10 mouse cellular contexts compared by ENCODE assay signal in the genomic region with DNA sequence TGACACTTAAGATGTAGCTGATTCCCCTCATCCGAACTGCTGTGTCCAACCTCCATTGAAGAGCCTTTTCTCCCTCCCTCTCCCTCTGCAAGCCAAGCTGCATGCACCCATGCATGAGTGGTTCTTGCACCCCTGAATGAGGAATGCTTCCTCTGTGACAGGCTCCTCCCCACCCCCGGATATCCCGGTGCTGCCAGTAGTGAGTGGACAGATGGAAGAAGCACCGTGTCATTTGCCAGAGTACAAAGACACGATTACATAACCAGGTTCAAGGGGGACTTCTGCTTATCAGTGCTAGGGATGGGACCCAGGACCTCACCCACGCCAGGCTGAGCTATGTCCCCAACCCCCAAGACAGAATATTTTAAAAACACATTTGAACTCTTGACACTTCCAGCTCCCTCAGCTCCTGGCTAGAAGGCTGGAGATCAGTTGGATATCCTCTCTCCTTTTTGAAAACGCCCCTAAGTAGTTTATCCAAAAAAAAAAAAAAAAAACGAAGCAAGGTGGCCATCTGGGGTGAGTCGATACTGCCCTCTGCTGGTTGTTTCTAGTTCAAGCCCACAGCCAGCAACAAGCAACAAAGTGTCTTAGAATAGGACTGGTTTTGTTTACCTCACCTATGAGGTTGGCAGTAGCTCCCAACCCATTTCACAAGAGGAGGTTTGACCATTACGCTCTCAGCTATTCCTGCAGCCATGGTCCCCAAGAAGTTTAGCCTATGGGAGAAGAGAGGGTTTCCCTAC. TPM values are rescaled to one million over a fixed set of nuclear protein-coding genes. Genes with fewer than 3 reads are reported as not detected.
DNase-seq lines count a peak whose midpoint lies in the region; ATAC-seq and TF ChIP-seq lines count a peak whose summit lies in the region.
"Had no signal": no experiment of that assay in that cellular context is flagged by ENCODE, and none has a peak within 500 bp of the region (broad histone marks: within the 10 kb centered on the region; RNA-seq: fewer than 3 reads in every experiment).

No protein-coding gene starts in this region.

- H3K4me3 ChIP-seq in hindbrain, embryonic 14.5 days (replicated peaks; ENCODE audit: low read length) = no peak overlapping the region
- no peak overlapping the region for H3K4me3 ChIP-seq in hindbrain, embryonic 12.5 days
- H3K4me3 ChIP-seq in CH12.LX (replicated peaks in 1 of 3; ENCODE audit: low read depth in 2 of 3, low read length in 2 of 3, poor library complexity in 1 of 3) = no peak overlapping the region
- no peak overlapping the region for H3K4me3 ChIP-seq in embryonic facial prominence, embryonic 11.5 days (ENCODE audit: low read depth, low read length)
- H3K4me3 ChIP-seq: embryonic facial prominence, embryonic 13.5 days; stomach, embryonic 15.5 days had no signal

- H3K4me2 ChIP-seq in hindbrain, embryonic 14.5 days (replicated peaks) = no peak overlapping the region
- no peak overlapping the region for H3K4me2 ChIP-seq in hindbrain, embryonic 12.5 days (replicated peaks)
- no peak overlapping the region for H3K4me2 ChIP-seq in CH12.LX (ENCODE audit: insufficient read depth, low read depth, poor library complexity, severe bottlenecking)
- no peak overlapping the region for H3K4me2 ChIP-seq in embryonic facial prominence, embryonic 11.5 days (ENCODE audit: low read depth, low read length)
- H3K4me2 ChIP-seq: embryonic facial prominence, embryonic 13.5 days; stomach, embryonic 15.5 days had no signal

- WGBS in hindbrain, embryonic 14.5 days = 29% methylated on average over 10 of the region's 10 CpGs
- WGBS in hindbrain, embryonic 12.5 days = 39% methylated on average over 10 of the region's 10 CpGs
- WGBS in embryonic facial prominence, embryonic 11.5 days = 49% methylated on average over 10 of the region's 10 CpGs

- TF ChIP-seq POLR2A in CH12.LX (IDR thresholded peaks at IDR 0.05; ENCODE audit: low read depth, low read length) = no peak

- no peaks in the 10 kb centered on the region for H3K27me3 ChIP-seq in hindbrain, embryonic 14.5 days (ENCODE audit: control insufficient read depth, insufficient read depth, low read length)
- H3K27me3 ChIP-seq in hindbrain, embryonic 12.5 days = no peaks in the 10 kb centered on the region; the same call in 1 of the 2 replicates
- H3K27me3 ChIP-seq in CH12.LX (replicated peaks) = no peaks in the 10 kb centered on the region
- no peaks in the 10 kb centered on the region for H3K27me3 ChIP-seq in embryonic facial prominence, embryonic 11.5 days (ENCODE audit: control insufficient read depth, insufficient read depth, low read length)
- H3K27me3 ChIP-seq: embryonic facial prominence, embryonic 13.5 days; stomach, embryonic 15.5 days had no signal

- no peak for TF ChIP-seq EP300 in CH12.LX (IDR thresholded peaks at IDR 0.05; ENCODE audit: low read length)

- TF ChIP-seq RAD21 in CH12.LX (IDR thresholded peaks at IDR 0.05; ENCODE audit: low read depth, low read length) = peak; percentile 73

- dilution Hi-C loops in CH12.LX (cut with MboI; ENCODE audit: extremely low pct_ligation_motif_present, extremely low pct_unique_long_range_greater_than_20kb, low sequenced_read_pairs) = no loop called here

- no peaks in the 10 kb centered on the region for H3K79me2 ChIP-seq in CH12.LX (replicated peaks; ENCODE audit: control insufficient read depth, extremely low read depth, insufficient read depth, poor library complexity, severe bottlenecking)

- peak; percentile 63 for DNase-seq in hindbrain, embryonic 14.5 days (ENCODE audit: low spot score)
- DNase-seq in CH12.LX (ENCODE audit: extremely low read depth) = peak; percentile 69
- peak; percentile 26 for DNase-seq in adrenal gland, postnatal 25 days
- peak; percentile 62 for DNase-seq in embryonic facial prominence, embryonic 11.5 days (ENCODE audit: low spot score)
- peak; percentile 28 for DNase-seq in lung, postnatal 25 days (ENCODE audit: low spot score)
- DNase-seq in urinary bladder, adult 2 months (ENCODE audit: low spot score) = no peak
- no peak for DNase-seq in gastrocnemius, adult 8-10 months (ENCODE audit: low spot score in 2 of 2)

- no peaks in the 10 kb centered on the region for H3K4me1 ChIP-seq in hindbrain, embryonic 14.5 days (replicated peaks; ENCODE audit: control insufficient read depth, insufficient read depth, low read length)
- H3K4me1 ChIP-seq in hindbrain, embryonic 12.5 days = no peaks in the 10 kb centered on the region
- H3K4me1 ChIP-seq in CH12.LX (ENCODE audit: control insufficient read depth in 1 of 2, insufficient read depth in 2 of 2) = peaks cover 2 to 7% of the 10 kb centered on the region in 2 experiments; a peak in 1 of 4 replicates
- no peaks in the 10 kb centered on the region for H3K4me1 ChIP-seq in embryonic facial prominence, embryonic 11.5 days (ENCODE audit: control insufficient read depth, insufficient read depth, low read length)
- H3K4me1 ChIP-seq: embryonic facial prominence, embryonic 13.5 days; stomach, embryonic 15.5 days had no signal

- H3K27ac ChIP-seq in hindbrain, embryonic 14.5 days = no peak overlapping the region
- H3K27ac ChIP-seq in hindbrain, embryonic 12.5 days = no peak overlapping the region
- H3K27ac ChIP-seq in CH12.LX (ENCODE audit: insufficient read depth, low read depth) = no peak overlapping the region
- no peak overlapping the region for H3K27ac ChIP-seq in embryonic facial prominence, embryonic 11.5 days (replicated peaks; ENCODE audit: low read depth, low read length)
- H3K27ac ChIP-seq: embryonic facial prominence, embryonic 13.5 days; stomach, embryonic 15.5 days had no signal

- no peaks in the 10 kb centered on the region for H3K9me3 ChIP-seq in hindbrain, embryonic 14.5 days (ENCODE audit: control insufficient read depth, low read length)
- H3K9me3 ChIP-seq in hindbrain, embryonic 12.5 days (replicated peaks) = no peaks in the 10 kb centered on the region
- no peaks in the 10 kb centered on the region for H3K9me3 ChIP-seq in CH12.LX (replicated peaks; ENCODE audit: low read length)
- no peaks in the 10 kb centered on the region for H3K9me3 ChIP-seq in embryonic facial prominence, embryonic 11.5 days (replicated peaks; ENCODE audit: control insufficient read depth, low read length)
- H3K9me3 ChIP-seq: embryonic facial prominence, embryonic 13.5 days; stomach, embryonic 15.5 days had no signal

- H3K9ac ChIP-seq in hindbrain, embryonic 14.5 days = no peak overlapping the region
- H3K9ac ChIP-seq in hindbrain, embryonic 12.5 days = no peak overlapping the region
- H3K9ac ChIP-seq in CH12.LX (ENCODE audit: insufficient read depth, low read depth) = no peak overlapping the region
- H3K9ac ChIP-seq in embryonic facial prominence, embryonic 11.5 days (replicated peaks; ENCODE audit: low read length) = no peak overlapping the region
- H3K9ac ChIP-seq: embryonic facial prominence, embryonic 13.5 days; stomach, embryonic 15.5 days had no signal

- in situ Hi-C loops in CH12.LX (cut with MboI; ENCODE audit: low pct_ligation_motif_present, low pct_unique_long_range_greater_than_20kb, low sequenced_read_pairs) = no loop called here

- peak; percentile 72 to 84 for TF ChIP-seq CTCF in CH12.LX (conservative IDR thresholded peaks at IDR 0.05 in 1 of 2, IDR thresholded peaks at IDR 0.05 in 1 of 2; ENCODE audit: low read depth in 2 of 2, low read length in 2 of 2)

- H3K36me3 ChIP-seq in hindbrain, embryonic 14.5 days (replicated peaks; ENCODE audit: control insufficient read depth, insufficient read depth) = no peaks in the 10 kb centered on the region
- H3K36me3 ChIP-seq in hindbrain, embryonic 12.5 days = no peaks in the 10 kb centered on the region
- peaks cover 22 to 37% of the 10 kb centered on the region in 2 experiments for H3K36me3 ChIP-seq in CH12.LX (replicated peaks in 1 of 2; ENCODE audit: control insufficient read depth in 1 of 2, insufficient read depth in 1 of 2, low read length in 1 of 2)
- H3K36me3 ChIP-seq in embryonic facial prominence, embryonic 11.5 days (replicated peaks; ENCODE audit: control insufficient read depth, insufficient read depth, low read depth, low read length) = no peaks in the 10 kb centered on the region
- H3K36me3 ChIP-seq: embryonic facial prominence, embryonic 13.5 days; stomach, embryonic 15.5 days had no signal

- no peak for ATAC-seq in hindbrain, embryonic 14.5 days (ENCODE audit: low FRiP score)
- no peak for ATAC-seq in hindbrain, embryonic 12.5 days (ENCODE audit: low FRiP score)
- no peak for ATAC-seq in embryonic facial prominence, embryonic 11.5 days (replicated peaks; ENCODE audit: insufficient number of reproducible peaks, low FRiP score, low TSS enrichment, low read depth)

TF ChIP-seq in CH12.LX, 34 proteins besides CTCF, POLR2A, EP300 and RAD21:
- TF ChIP-seq ELF1 (IDR thresholded peaks at IDR 0.05; ENCODE audit: low read depth, low read length) (peak; percentile 17; the same call in 1 of the 2 replicates), BHLHE40 (IDR thresholded peaks at IDR 0.05; ENCODE audit: low read depth, low read length) (0 out of 2 replicates have a peak, but pooled peaks have one; percentile 12), SMC3 (IDR thresholded peaks at IDR 0.05; ENCODE audit: low read depth, low read length) (peak; percentile 70), UBTF (IDR thresholded peaks at IDR 0.05; ENCODE audit: low read depth, low read length) (0 out of 2 replicates have a peak, but pooled peaks have one; percentile 5), GABPA (IDR thresholded peaks at IDR 0.05; ENCODE audit: insufficient replicate concordance, low read depth, low read length) (no peak), PAX5 (IDR thresholded peaks at IDR 0.05; ENCODE audit: low read length) (no peak), ZNF384 (IDR thresholded peaks at IDR 0.05; ENCODE audit: low read depth, low read length) (peak; percentile 99)

RNA-seq across cellular contexts. Expression of gene Fbxo21, which starts 20.7 kb away (rescaled TPM):
- polyA plus RNA-seq in hindbrain, embryonic 14.5 days (2014; fragmentation: Nextera tagmentation; extraction: Ambion mirVana) = 142 and 156 TPM in 2 replicates
- polyA plus RNA-seq in hindbrain, embryonic 12.5 days (2016; fragmentation: Nextera tagmentation; extraction: Ambion mirVana) = 132 and 133 TPM in 2 replicates
- 13.5 and 13.7 TPM in 2 replicates for total RNA-seq in CH12.LX (2012; rRNA removed)
- 9.9 and 10.7 TPM in 2 replicates for total RNA-seq in CH12.LX (2014; rRNA removed)
- 19.3 and 24.1 TPM in 2 replicates for polyA plus RNA-seq in CH12.LX (2012; ENCODE audit: insufficient read length, low read depth)
- total RNA-seq in adrenal gland, postnatal 25 days (2021) = 50.1 and 70.4 TPM in 2 replicates
- polyA plus RNA-seq in embryonic facial prominence, embryonic 11.5 days (2014; fragmentation: Nextera tagmentation; extraction: Ambion mirVana) = 67.6 and 74.6 TPM in 2 replicates
- 35.1 and 36.9 TPM in 2 replicates for polyA plus RNA-seq in urinary bladder, adult 2 months (2012; rRNA removed)
- 10 to 100 TPM; 11.5 to 13.2 (median 12.5) TPM for total RNA-seq in gastrocnemius, adult 8-10 months (2022)

Comparison
In these comparisons a context has a peak if more than half of its experiments do, and no peak if none do; other contexts are left out.
1. DNase-seq: peak in hindbrain, embryonic 14.5 days (single experiment), CH12.LX (single experiment), adrenal gland, postnatal 25 days (single experiment), embryonic facial prominence, embryonic 11.5 days (single experiment) and lung, postnatal 25 days (single experiment); none in urinary bladder, adult 2 months (single experiment) and gastrocnemius, adult 8-10 months (0 of 2).